Mouse (Mus musculus): ENCODE measurements around the gene Mvd. TPM values are rescaled to one million over a fixed set of nuclear protein-coding genes. Genes with fewer than 3 reads are reported as not detected.

The Mvd gene
- polyA plus RNA-seq, 1 experiment: 31.9 TPM

DNA sequence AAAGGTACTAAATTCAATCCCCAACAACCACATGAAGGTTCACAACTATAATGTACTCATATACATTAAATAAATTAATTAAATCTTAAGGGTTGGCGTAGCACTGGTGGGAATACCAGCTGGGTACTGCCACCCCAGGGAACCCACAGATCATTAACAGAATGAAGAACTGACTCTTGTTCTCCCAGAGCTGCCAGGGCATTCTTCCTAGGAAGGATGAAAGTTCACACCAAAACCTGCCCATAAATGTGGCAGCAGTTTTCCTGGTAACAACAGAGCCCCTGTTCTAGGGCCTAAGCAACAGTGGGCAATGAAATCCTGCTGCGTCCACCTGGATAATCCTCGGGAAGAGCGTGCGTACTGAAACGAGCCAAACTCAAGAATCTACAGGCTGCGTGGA lies 866 bp downstream of the Mvd start:
- WGBS: 29% methylated on average over 7 of the region's 7 CpGs
- Histone ChIP-seq H3K4me1 (ENCODE audit: control insufficient read depth, insufficient read depth, low read length) (peaks cover 7% of the 10 kb centered on the region; the same call in 1 of the 2 replicates), H3K4me3 (replicated peaks; ENCODE audit: extremely low read depth, low read depth, low read length) (no peak overlapping the region)
- DNase-seq: no peak
- TF ChIP-seq CTCF (IDR thresholded peaks at IDR 0.05; ENCODE audit: insufficient read depth, low read length): no peak
- no peak for TF ChIP-seq POLR2A (IDR thresholded peaks at IDR 0.05; ENCODE audit: borderline replicate concordance, extremely low read depth, low read depth, low read length)

DNA sequence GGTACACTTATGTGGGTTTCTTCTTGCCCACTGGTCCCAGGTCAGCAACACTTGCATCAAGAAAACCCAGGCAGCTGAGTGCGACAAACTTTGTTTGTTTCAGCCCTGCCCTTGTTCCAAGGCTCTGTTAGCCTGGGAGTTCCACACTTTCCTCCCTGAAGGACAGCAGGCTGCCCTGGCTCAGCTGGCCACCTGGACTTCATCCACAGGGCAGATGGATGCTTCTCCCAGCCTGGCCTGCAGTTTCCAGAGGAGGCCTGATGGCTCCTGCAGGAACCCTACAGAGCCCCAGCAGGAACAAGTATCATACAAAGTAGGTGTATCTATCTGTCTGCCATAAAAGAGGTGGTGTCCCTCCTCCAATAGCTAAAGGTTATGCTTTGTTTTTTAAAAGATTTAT lies 1.9 kb downstream of the Mvd start:
- H3K4me1 ChIP-seq (ENCODE audit: control insufficient read depth, insufficient read depth, low read length): peaks cover 7% of the 10 kb centered on the region; the same call in 1 of the 2 replicates
- no peak overlapping the region for H3K4me3 ChIP-seq (replicated peaks; ENCODE audit: extremely low read depth, low read depth, low read length)
- no peak for TF ChIP-seq POLR2A (IDR thresholded peaks at IDR 0.05; ENCODE audit: borderline replicate concordance, extremely low read depth, low read depth, low read length)
- no peak for TF ChIP-seq CTCF (IDR thresholded peaks at IDR 0.05; ENCODE audit: insufficient read depth, low read length)
- DNase-seq: no peak
- WGBS: 81% methylated on average over 1 of the region's 1 CpGs

DNA sequence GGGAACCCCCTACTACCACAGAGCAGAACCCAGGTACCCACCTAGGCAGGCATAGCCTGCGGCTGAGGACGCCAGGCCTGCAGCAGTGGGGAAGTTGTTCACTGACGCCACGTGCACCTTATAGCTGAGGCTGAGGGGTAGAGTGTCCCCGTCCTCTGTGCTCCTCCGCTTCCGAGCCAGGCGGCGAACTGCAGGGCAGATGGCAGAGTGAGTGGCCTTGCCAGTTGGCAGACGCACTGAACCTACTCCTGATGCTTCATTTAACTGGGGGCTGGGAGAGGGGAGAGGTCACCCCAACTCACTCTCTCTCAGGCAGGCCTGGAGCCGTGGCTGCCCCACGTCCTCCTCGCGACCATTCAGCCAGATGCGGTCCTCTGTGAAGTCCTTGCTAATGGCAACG lies 3.9 kb downstream of the Mvd start:
- no peak for DNase-seq
- TF ChIP-seq CTCF (IDR thresholded peaks at IDR 0.05; ENCODE audit: insufficient read depth, low read length): no peak
- no peak for TF ChIP-seq POLR2A (IDR thresholded peaks at IDR 0.05; ENCODE audit: borderline replicate concordance, extremely low read depth, low read depth, low read length)
- 95% methylated on average over 16 of the region's 16 CpGs for WGBS
- Histone ChIP-seq H3K4me1 (ENCODE audit: control insufficient read depth, insufficient read depth, low read length) (peaks cover 4% of the 10 kb centered on the region; the same call in 1 of the 2 replicates), H3K4me3 (replicated peaks; ENCODE audit: extremely low read depth, low read depth, low read length) (no peak overlapping the region)

DNA sequence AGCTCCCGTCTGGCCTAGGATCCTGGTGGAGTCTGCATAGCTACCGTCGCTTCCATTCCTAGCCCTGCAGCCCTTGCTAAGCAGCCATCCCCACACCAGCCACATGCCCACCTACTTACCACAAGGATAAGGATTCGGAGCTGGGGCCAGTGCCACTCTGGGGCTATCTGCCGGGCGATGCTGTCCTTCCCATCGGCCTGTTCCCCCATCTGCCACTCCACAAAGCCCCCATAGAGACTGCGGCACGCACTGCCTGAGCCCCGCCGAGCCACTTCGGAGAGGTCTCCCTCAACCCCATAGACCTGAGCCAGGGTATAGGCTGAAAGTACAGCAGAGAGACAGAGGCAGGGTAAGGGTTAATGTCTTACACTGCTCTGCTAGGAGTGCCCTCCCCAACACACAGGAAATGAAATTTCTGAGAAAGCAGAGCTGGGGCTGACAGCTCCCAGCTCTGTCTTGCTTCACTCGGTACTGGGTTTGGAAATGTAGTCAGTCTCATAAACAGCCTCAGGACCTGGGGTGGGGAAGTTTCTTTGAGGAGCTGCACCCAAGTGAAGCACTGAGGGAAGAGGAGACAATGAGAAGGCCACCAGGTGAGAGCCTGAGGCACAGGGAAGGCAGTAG lies 5.4 kb downstream of the Mvd start:
- Histone ChIP-seq H3K4me3 (replicated peaks; ENCODE audit: extremely low read depth, low read depth, low read length) (peak overlapping the region; percentile 1), H3K4me1 (ENCODE audit: control insufficient read depth, insufficient read depth, low read length) (peaks cover 8% of the 10 kb centered on the region)
- TF ChIP-seq POLR2A (IDR thresholded peaks at IDR 0.05; ENCODE audit: borderline replicate concordance, extremely low read depth, low read depth, low read length) (no peak), CTCF (IDR thresholded peaks at IDR 0.05; ENCODE audit: insufficient read depth, low read length) (no peak)
- WGBS: 85% methylated on average over 13 of the region's 13 CpGs
- DNase-seq: no peak

DNA sequence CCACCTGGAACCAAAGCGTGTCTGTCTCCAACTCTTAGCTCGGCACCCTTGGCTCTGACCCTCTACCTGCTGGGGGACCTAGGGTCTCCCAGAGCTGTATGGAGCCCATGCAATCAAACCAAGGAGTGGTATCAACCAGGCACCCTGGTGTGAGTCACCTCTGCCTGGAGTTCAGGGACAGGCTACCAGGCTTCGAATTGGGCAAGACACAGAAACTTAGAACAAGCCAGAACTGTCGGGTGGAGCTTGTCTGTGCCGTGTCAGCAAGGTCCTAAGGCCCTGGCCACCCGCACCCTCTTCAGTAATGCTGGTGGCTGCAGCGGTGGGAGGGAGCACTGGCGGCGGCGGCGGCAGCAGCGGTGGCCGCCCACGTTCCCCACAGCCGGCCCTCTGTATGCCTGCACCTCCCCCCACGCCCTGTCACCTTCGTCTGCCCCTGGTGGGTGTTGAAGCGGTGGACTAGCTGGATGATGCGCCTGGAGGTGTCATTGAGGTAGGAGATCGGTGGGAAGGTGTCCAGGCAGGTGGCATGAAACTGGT lies 6.6 kb downstream of the Mvd start:
- TF ChIP-seq CTCF (IDR thresholded peaks at IDR 0.05; ENCODE audit: insufficient read depth, low read length): no peak
- no peak for TF ChIP-seq POLR2A (IDR thresholded peaks at IDR 0.05; ENCODE audit: borderline replicate concordance, extremely low read depth, low read depth, low read length)
- 84% methylated on average over 20 of the region's 20 CpGs for WGBS
- DNase-seq: no peak
- peaks cover 8% of the 10 kb centered on the region for H3K4me1 ChIP-seq (ENCODE audit: control insufficient read depth, insufficient read depth, low read length)
- H3K4me3 ChIP-seq (replicated peaks; ENCODE audit: extremely low read depth, low read depth, low read length): no peak overlapping the region

DNA sequence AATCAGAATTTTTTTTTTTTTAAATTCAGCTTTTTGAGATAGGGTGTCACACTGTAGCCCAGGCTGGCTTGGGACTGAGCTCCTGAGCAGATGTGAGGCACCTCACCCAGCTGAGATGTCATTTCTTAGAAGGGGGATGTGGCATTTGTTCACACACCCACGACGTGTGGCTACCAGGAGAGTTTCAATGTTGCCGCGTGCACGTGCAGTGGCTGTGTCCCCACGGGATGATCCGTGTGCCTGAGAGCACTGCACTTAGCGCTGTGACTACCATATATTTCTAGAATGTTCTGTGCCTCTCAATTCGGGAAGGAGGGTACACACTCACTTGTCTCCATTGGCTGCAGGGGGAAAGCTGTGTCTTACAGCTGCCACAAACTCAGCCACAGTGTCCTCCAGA lies 7.1 kb downstream of the Mvd start:
- no peak for DNase-seq
- TF ChIP-seq POLR2A (IDR thresholded peaks at IDR 0.05; ENCODE audit: borderline replicate concordance, extremely low read depth, low read depth, low read length): no peak
- no peak for TF ChIP-seq CTCF (IDR thresholded peaks at IDR 0.05; ENCODE audit: insufficient read depth, low read length)
- peaks cover 9% of the 10 kb centered on the region for H3K4me1 ChIP-seq (ENCODE audit: control insufficient read depth, insufficient read depth, low read length)
- 85% methylated on average over 9 of the region's 9 CpGs for WGBS
- H3K4me3 ChIP-seq (replicated peaks; ENCODE audit: extremely low read depth, low read depth, low read length): no peak overlapping the region

DNA sequence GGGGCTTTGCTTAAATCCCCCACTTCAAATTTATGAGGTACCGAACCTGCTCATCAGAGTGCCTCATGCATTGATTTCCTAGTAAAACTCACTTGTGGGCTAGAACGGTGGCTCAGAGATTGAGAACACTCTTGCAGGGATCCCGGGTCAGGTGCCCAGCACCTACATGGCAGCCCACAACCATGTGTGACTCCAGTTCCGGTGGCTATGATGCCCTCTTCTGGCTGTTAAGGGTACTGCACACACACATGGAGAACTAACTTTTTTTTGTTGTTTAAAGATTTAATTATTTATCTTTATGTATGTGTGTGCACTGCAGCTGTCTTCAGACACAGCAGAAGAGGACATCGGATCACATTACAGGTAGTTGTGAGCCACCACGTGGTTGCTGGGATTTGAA lies 7.8 kb downstream of the Mvd start:
- TF ChIP-seq POLR2A (IDR thresholded peaks at IDR 0.05; ENCODE audit: borderline replicate concordance, extremely low read depth, low read depth, low read length) (no peak), CTCF (IDR thresholded peaks at IDR 0.05; ENCODE audit: insufficient read depth, low read length) (peak; percentile 15; the same call in 1 of the 2 replicates)
- H3K4me1 ChIP-seq (ENCODE audit: control insufficient read depth, insufficient read depth, low read length): peaks cover 9% of the 10 kb centered on the region
- no peak for DNase-seq
- H3K4me3 ChIP-seq (replicated peaks; ENCODE audit: extremely low read depth, low read depth, low read length): no peak overlapping the region
- 92% methylated on average over 6 of the region's 6 CpGs for WGBS

DNA sequence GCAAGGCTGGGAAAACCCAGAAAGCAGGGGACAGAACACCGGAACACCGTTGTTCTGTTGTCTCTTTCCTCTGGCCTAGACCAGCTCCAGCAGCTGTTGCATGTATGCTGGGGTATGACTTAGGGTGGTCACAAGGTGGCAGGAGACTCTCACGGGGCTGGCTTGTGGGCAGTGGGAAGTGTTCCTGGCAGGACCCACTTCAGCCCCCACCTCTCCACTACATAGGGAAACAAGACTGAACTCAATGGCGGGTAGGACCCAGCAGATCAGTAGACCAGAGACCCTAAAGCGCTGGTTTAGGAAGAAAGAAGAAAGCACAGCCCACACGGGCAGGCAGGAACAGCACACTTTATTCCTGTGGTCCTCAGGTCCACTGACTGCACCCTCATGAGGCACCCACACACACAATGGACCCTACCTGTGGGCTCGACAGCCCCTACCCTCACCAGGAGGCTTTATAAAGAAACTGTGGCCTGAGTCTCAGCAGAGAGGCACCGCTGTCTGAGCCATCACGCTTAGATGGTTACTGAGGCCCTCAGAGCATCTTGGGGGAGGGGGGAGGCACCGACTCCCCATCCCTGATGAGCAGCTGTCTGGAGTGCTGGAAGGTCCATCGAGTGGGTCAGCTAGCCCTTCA lies 9.8 kb downstream of the Mvd start:
- H3K4me3 ChIP-seq (replicated peaks; ENCODE audit: extremely low read depth, low read depth, low read length): peak overlapping the region; percentile 92
- 60% methylated on average over 11 of the region's 11 CpGs for WGBS
- H3K4me1 ChIP-seq (ENCODE audit: control insufficient read depth, insufficient read depth, low read length): peaks cover 9% of the 10 kb centered on the region
- no peak for TF ChIP-seq POLR2A (IDR thresholded peaks at IDR 0.05; ENCODE audit: borderline replicate concordance, extremely low read depth, low read depth, low read length)
- peak; percentile 34; the same call in 1 of the 2 replicates for TF ChIP-seq CTCF (IDR thresholded peaks at IDR 0.05; ENCODE audit: insufficient read depth, low read length)
- DNase-seq: no peak

DNA sequence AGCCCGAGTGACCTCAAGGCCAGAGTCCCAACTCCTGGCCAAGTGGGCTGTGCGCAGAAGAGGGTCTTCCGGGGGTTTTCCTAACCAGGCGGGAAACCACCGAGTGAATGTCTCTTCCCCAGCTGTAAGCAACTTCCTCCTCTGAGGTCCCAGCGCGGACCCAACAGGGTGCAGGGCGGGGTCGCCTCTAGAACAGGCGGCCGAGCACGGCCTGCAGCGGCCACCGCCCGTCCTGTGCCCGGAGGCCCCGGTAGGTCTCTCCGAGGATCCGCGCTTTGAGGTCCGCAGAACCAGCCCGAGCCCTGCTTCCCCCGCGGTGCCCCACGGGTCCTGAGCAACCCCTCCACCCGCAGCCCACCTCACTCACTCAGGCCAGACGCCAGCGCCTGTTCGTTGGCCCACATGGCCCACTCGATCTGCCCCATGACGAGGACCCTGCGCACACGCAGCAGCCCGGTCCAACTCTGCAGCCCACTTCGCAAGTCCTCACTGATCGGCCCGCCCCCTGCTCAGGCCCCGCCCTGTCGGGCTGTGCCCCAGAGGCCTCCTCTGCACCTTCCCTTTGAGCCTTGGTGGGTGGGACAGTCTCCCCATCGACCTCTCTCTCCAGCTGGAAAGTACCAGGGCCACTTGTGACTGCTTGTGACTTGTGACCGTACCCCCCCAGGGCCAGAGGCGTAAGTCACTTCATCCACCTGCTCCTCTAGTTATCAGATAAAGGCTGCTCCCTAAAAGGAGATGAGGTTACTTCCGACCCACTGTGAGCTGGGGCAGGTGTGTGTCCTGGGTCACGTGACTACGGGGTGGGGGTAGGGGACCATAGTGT lies 10.6 kb downstream of the Mvd start, which contains the start of gene Cyba:
TSS of gene Cyba (minus strand) at position 488 of the 826 bp plus-strand sequence.
- peak; percentile 64; the same call in 1 of the 2 replicates for TF ChIP-seq POLR2A (IDR thresholded peaks at IDR 0.05; ENCODE audit: borderline replicate concordance, extremely low read depth, low read depth, low read length)
- TF ChIP-seq CTCF (IDR thresholded peaks at IDR 0.05; ENCODE audit: insufficient read depth, low read length): no peak
- Histone ChIP-seq H3K4me1 (ENCODE audit: control insufficient read depth, insufficient read depth, low read length) (peaks cover 9% of the 10 kb centered on the region), H3K4me3 (replicated peaks; ENCODE audit: extremely low read depth, low read depth, low read length) (peak within 1 kb of the TSS; percentile 92)
- peak; percentile 84 for DNase-seq
- 2% methylated on average over 45 of the region's 45 CpGs for WGBS
